Mouse (Mus musculus) C2C12 (cell line): ENCODE measurements at regions not wholly inside any gene's neighbourhood (a gene's known extent, or its start where the extent isn't known, plus 50 kb on each side); places are given as distances from the start of the nearest gene placed in this dataset.

Experiments used
- H3K27me3 ChIP-seq: one replicate; pipeline ENCODE4 v1.6.1; 2011; ENCODE audit not compliant: control insufficient read depth, insufficient read depth, insufficient read length
- H3K36me3 ChIP-seq: one replicate; pipeline ENCODE4 v1.6.1; 2011; ENCODE audit not compliant: control insufficient read depth, insufficient read depth
- H3K4me3 ChIP-seq: one replicate; pipeline ENCODE4 v1.5.1; 2011; ENCODE audit warnings: mild to moderate bottlenecking, control low read depth; ENCODE audit not compliant: poor library complexity, insufficient read depth, severe bottlenecking
- H3K79me2 ChIP-seq: one replicate; pipeline ENCODE4 v1.6.1; 2011; ENCODE audit not compliant: control insufficient read depth, insufficient read depth
- H3K79me3 ChIP-seq: one replicate; pipeline ENCODE4 v1.6.1; 2011; ENCODE audit warnings: low read depth, control low read depth
- H3ac ChIP-seq: one replicate; pipeline ENCODE3; 2011; ENCODE audit warnings: low read depth; ENCODE audit not compliant: control insufficient read depth, insufficient read length
- CEBPB ChIP-seq: IDR thresholded peaks from one replicate; pipeline ENCODE4 v1.6.1; 2011; ENCODE audit warnings: low read depth, mild to moderate bottlenecking, control low read depth, moderate library complexity
- CTCF ChIP-seq: IDR thresholded peaks from one replicate; pipeline ENCODE4 v1.5.1; 2011; ENCODE audit not compliant: control insufficient read depth, insufficient read depth, insufficient read length
- FOSL1 ChIP-seq: IDR thresholded peaks from one replicate; pipeline ENCODE4 v1.8.0; 2011; ENCODE audit warnings: mild to moderate bottlenecking, low read length; ENCODE audit not compliant: poor library complexity, insufficient read depth, severe bottlenecking
- MAX ChIP-seq: IDR thresholded peaks from one replicate; pipeline ENCODE4 v1.6.1; 2011; ENCODE audit warnings: mild to moderate bottlenecking, control low read depth
- MYOD1 ChIP-seq: IDR thresholded peaks from one replicate; pipeline ENCODE4 v1.6.1; 2011; ENCODE audit warnings: low read depth; ENCODE audit not compliant: control insufficient read depth, insufficient read length
- MYOG ChIP-seq: IDR thresholded peaks from one replicate; pipeline ENCODE4 v1.6.1; 2011; ENCODE audit not compliant: control insufficient read depth, insufficient read length; ENCODE audit errors: extremely low read depth
- USF1 ChIP-seq: IDR thresholded peaks from one replicate; pipeline ENCODE4 v1.6.1; 2011; ENCODE audit warnings: low read depth, mild to moderate bottlenecking, control low read depth, moderate library complexity

DNA sequence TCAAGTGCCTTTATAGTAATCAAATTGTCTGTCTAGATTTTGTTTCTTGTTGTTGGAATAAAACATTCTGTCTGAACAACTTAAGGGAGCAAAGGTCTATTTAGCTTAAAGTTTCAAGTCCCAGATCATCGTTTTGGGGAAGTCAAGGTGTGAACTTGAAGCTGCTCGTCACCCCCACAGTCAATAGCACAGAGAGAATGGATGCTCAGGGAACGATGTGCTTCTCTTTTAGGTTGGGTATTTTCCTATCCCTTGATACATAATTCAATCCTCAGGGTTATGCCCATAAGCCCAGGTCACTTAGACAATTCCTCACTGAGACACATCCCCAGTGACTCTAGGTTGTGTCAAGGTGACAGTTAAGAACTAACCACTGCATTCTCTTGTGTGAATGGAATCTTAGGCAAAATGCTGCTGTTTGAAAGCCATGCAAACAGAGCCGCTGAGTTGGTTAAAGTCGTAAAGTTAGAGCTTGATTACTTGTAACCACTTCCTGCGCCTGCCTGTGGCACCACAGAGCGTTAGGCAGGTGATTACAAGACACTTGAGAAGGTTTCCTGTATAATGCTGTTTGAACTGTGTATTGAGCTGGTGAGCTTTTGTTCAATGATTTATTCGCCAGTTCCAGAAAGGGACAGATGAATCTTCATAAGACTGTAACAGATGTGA is 170.2 kb downstream of the Btg1 start:
- Histone ChIP-seq H3ac (no peak overlapping the region), H3K4me3 (no peak overlapping the region), H3K79me3 (no peaks in the 10 kb centered on the region), H3K27me3 (no peaks in the 10 kb centered on the region), H3K36me3 (no peaks in the 10 kb centered on the region), H3K79me2 (no peaks in the 10 kb centered on the region)
- no peak for TF ChIP-seq MYOD1
- TF ChIP-seq MAX = no peak
- no peak for TF ChIP-seq MYOG
- TF ChIP-seq USF1 = no peak
- no peak for TF ChIP-seq FOSL1
- no peak for TF ChIP-seq CEBPB
- TF ChIP-seq CTCF = no peak

- TF ChIP-seq MYOG (no peak), MYOD1 (no peak), CEBPB (no peak), USF1 (no peak)
Observed at GRCm38 (mm10) chr10:96787572-96787946, 170.8 kb downstream of the Btg1 start.

GRCm38 (mm10) chr10:96788352-96789016 is 171.7 kb downstream of the Btg1 start:
- Histone ChIP-seq H3K79me2 (no peaks in the 10 kb centered on the region), H3K36me3 (no peaks in the 10 kb centered on the region), H3K27me3 (no peaks in the 10 kb centered on the region), H3ac (no peak overlapping the region), H3K4me3 (no peak overlapping the region), H3K79me3 (no peaks in the 10 kb centered on the region)
- TF ChIP-seq CEBPB = no peak
- TF ChIP-seq MYOG = no peak
- TF ChIP-seq FOSL1 = no peak
- no peak for TF ChIP-seq CTCF
- TF ChIP-seq MAX = no peak
- no peak for TF ChIP-seq MYOD1

More at GRCm38 (mm10) chr10:96787572-96787946, 170.8 kb downstream of the Btg1 start:
- Histone ChIP-seq H3K79me3 (no peaks in the 10 kb centered on the region), H3K36me3 (no peaks in the 10 kb centered on the region), H3K4me3 (no peak overlapping the region), H3ac (no peak overlapping the region), H3K27me3 (no peaks in the 10 kb centered on the region), H3K79me2 (no peaks in the 10 kb centered on the region)

DNA sequence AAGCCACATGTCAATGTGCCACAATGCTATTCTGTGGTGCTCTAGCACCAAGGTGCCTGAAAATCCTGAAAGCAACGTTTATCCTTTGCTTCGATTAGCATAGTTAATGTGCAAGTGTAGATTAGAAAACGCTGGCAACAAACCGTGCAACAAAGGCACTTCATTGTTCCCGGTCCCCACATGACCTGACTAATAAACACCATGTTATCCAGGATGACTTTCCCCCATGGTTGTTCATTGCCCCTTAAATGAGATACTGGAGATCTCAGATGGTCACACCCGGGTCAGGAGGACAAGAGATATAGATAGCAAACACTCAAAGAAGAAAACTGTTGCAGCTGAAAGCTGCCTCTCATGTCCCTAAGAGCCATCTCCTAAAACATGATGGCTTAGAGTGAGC is 180.3 kb downstream of the Btg1 start:
- Histone ChIP-seq H3K79me3 (no peaks in the 10 kb centered on the region), H3K27me3 (no peaks in the 10 kb centered on the region), H3K4me3 (no peak overlapping the region), H3ac (no peak overlapping the region), H3K36me3 (no peaks in the 10 kb centered on the region), H3K79me2 (no peaks in the 10 kb centered on the region)
- no peak for TF ChIP-seq CTCF
- no peak for TF ChIP-seq FOSL1
- no peak for TF ChIP-seq CEBPB
- no peak for TF ChIP-seq MYOD1
- TF ChIP-seq USF1 = no peak
- no peak for TF ChIP-seq MAX
- no peak for TF ChIP-seq MYOG

DNA sequence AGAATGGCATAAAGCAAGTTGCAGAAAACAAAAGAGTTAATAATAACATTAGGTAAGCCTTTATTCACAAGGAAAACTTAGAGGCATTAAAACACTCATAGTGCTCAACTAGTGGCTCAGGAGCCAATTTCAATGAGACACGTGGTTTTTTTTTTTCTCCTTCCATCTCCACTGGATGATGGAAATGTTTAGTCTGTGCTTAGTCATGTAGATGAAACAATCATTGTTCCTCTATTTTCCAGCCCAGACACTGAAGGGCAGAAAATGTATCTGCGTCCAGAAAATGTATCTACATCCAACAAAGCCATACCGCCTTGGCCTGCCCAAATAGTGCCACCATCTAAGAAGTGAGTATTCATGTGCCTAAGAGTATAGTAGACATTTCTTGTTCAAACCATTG is 184.0 kb downstream of the Btg1 start:
- Histone ChIP-seq H3K36me3 (no peaks in the 10 kb centered on the region), H3K79me3 (no peaks in the 10 kb centered on the region), H3K4me3 (no peak overlapping the region), H3K27me3 (no peaks in the 10 kb centered on the region), H3ac (no peak overlapping the region), H3K79me2 (no peaks in the 10 kb centered on the region)
- TF ChIP-seq USF1 = no peak
- no peak for TF ChIP-seq MAX
- no peak for TF ChIP-seq CEBPB
- TF ChIP-seq MYOD1 = no peak
- no peak for TF ChIP-seq CTCF
- TF ChIP-seq MYOG = no peak
- no peak for TF ChIP-seq FOSL1
